Mouse (Mus musculus) gastrocnemius, adult 18-20 months (tissue): Measurements from ENCODE around the gene Rnf26. TPM values are rescaled to one million over a fixed set of nuclear protein-coding genes. Genes with fewer than 3 reads are reported as not detected.

Experiments
- DNase-seq: peaks from one replicate; pipeline ENCODE4 v3.0.0; 2021; ENCODE audit warnings: low spot score
- total RNA-seq, 2 experiments: library from RNA; stranded (reverse); gene quantifications; 2 replicates each; pipeline ENCODE4 v1.2.3; 2021

Rnf26 gene
- total RNA-seq, 2 experiments from 2014 or later = 1.5 to 3.0 TPM

- peak; percentile 9 for DNase-seq
Measured at GRCm38 (mm10) chr9:44075996-44076763, 37.1 kb downstream of the Rnf26 start.

GRCm38 (mm10) chr9:44075276-44075995 is 37.9 kb downstream of the Rnf26 start:
- DNase-seq = peak; percentile 9

- DNase-seq = no peak
Measured at GRCm38 (mm10) chr9:44074395-44075275, 38.7 kb downstream of the Rnf26 start.

- peak; percentile 66 for DNase-seq
Measured at GRCm38 (mm10) chr9:44073115-44073514, 40.2 kb downstream of the Rnf26 start.

- peak; percentile 86 for DNase-seq
Measured at GRCm38 (mm10) chr9:44072599-44072915, 40.8 kb downstream of the Rnf26 start.

DNA sequence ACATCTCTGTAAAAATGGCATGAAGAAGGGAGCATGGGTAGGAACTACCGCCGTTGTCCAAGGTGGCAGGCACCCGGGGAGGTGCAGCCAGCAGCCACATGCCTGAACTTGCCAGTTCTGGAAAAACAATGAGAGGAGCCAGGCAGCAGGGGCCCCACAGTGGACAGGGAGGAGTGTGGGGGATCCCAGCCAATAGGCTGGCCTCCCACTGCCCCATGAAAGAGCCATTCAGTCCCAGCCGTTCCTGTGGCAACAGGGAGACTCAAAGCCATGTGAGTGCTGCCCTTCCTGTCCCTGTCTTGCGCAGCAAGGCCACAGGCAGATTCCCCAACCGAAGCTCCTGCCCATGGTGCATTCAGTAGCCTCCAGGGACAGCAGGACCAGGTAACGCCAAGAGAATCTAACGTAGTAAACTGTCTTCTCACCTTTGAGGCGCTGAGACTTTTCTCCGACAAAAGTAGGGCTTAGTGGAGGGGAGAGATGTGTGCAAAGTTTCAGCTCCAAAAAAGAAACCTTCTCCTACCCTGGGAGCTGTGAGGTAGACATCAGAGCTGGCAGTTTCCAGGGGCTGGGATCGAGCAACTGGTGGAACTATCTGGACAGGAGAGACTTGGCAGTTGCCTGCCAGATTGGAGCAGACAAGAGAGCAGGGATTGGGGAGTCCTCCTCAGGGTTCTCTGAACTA is 41.3 kb downstream of the Rnf26 start:
- DNase-seq = no peak

- DNase-seq = no peak
Measured at GRCm38 (mm10) chr9:44070844-44071231, 42.5 kb downstream of the Rnf26 start.

DNA sequence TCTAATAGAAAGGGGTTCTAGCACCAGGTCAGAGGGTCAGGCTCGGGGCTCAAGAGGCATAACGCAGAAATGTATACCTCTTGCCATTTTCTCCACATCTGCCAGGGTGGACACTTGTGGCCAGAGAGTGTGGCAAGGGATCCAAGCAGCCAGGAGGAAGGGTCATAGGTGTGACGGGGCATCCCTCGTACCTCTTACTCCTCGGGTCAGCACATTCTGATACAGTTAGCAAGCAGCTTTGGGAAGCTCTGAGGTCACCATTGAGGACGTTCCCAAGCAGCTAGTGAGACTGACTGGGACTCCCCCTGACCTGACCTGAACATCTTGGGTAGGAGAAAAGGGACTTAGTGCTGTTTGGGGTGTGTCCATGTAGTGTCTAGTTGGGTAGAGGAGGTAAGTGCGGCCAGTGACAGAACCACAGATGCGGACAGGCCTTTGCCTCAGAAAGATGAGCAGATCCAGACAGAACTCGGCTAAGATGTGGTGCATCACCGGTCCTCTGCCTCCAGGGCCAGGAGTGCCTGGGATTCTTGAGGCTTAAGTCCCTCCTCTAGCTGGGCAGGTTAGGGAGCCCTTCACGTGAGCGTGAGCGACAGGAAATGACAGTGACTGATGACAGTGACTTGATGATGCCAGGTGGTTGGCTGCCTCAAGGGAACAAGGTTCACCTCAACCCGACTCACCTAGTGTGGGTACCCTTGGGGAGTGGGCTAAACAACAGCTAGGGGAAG is 43.0 kb downstream of the Rnf26 start:
- DNase-seq = peak; percentile 62

DNA sequence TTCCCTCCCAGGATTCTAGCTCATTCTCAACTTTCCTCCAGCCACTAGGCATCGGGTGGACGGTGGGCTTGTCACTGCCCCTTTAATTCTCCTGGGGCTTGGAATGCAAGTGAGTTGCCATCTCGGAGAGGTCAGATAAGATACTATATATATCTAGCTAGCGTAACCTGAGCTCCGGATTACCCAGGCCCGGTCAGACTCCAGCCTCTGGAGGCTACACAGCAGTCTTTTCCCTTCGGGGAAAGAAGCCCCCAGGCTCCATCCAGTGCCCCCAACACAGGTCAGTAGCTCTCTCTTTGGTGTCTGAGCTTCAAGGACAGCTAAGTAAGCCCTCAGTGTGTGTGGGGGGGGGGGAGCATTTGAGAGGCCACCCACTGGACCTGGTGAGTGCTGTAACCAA is 44.1 kb downstream of the Rnf26 start:
- peak; percentile 69 for DNase-seq

GRCm38 (mm10) chr9:44067960-44068330 is 45.4 kb downstream of the Rnf26 start:
- DNase-seq = peak; percentile 23

DNA sequence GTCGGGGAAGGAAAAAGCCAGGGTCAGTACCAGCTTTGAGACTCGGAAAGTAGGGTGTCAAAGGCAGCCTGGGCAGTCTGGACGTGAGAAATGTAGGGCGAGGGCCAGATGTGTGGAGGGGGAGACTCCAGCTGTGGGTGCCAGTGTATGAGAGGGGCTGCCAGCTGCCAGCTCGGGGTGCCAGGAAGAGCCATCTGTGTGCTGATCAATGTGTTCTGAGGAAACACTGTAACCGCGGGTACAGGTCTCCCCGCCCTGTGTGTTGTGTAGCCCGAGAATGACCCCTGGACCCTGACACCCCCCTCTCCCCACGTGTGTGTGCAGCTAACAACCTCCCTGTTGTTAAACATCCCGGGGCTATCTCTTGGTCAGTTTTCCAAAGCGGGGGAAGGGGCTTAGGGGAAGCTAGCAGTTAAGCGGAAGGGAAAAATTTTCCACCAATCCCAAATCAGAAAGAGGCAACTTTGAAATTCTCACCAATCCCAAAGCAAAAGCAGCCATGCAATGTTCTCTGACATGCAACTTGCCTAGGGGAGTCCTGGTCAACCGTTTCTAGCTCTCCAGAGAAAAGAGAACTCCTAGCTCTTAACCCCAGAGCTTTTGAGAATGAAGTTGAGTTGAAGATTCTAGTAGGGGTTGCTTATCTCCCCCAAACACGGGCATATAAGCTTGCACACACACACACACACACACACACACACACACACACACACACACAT is 45.9 kb downstream of the Rnf26 start:
- DNase-seq = no peak

DNA sequence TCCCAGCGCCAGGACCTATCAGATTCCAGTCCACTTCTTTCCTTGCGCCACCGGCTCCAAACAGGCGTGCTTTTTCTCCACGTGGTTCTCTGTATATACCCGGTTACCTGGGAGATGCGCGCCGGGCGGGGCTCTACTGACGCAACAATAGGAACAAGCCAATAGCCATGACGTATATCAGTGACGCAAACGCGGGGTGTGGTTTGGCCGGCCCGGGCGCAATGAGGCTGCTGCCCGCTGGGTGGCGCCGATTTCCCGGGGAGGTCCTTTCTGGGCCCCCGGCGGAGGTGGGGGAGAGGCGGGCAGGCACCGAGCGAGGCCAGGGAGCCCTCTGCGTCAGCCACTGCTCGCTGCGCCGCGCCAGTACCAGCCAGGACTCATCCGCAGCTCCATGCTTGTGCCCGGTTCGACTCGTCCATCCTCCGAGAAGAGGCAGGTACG is 46.5 kb downstream of the Rnf26 start, which contains the start of gene Usp2:
Gene Usp2 (plus strand): TSS at position 237 of the 441 bp plus-strand sequence.
- DNase-seq = peak; percentile 100

DNA sequence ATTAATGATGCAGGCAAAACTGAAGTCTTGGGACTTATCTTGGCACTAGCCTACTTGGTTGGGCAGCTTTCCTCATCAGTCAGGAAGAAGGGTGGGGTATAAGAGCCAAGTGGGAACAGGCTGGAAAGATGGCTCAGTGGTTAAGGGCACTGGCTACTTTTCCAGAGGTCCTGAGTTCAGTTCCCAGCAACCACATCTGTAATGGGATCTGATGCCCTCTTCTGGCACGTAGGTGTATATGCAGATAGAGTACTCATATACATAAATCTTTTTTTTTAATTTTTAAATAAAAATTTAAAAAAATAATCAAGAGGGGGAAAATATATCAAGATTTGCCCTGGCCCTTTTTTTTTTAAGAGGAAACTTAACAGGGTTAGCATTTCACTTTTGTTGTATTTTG is 48.1 kb downstream of the Rnf26 start:
- no peak for DNase-seq

DNA sequence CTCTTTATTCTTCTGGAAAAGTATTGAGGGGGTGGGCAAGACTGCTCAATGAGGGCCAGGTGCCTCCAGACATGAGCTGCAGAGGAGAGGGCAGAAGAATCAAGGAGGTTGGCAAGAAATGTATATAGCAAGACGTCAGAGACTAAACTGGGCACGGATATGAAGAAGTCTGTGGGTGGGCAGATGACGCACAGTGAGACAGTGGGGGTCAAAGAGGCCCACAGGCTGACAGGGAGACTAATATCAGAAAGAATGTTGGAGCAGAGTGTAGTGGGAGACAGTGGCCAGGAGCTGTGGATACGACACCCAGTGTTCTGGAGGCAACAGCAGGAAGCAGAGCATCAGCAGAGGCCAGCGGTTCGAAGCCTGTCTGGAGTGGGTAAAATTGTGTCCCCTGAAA is 54.7 kb downstream of the Rnf26 start:
- no peak for DNase-seq

DNA sequence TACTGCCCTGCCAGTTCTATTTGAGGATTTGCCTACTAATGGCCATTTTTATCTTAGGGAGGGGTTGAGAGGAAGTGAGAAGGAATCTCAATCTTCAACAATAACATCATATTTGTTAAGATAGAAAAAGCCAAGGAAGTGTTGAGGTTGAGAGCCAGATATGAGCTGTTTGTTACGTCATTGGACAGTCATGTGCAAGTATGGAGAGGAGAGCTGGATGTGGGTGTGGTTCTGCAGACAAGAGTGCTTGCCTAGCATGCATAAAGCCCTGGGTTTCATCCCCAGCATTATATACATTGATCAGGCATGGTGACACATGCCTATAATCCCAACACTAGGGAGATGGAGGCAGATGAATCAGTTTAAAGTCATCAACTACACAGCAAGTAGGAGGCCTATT is 59.4 kb downstream of the Rnf26 start:
- DNase-seq = no peak

DNA sequence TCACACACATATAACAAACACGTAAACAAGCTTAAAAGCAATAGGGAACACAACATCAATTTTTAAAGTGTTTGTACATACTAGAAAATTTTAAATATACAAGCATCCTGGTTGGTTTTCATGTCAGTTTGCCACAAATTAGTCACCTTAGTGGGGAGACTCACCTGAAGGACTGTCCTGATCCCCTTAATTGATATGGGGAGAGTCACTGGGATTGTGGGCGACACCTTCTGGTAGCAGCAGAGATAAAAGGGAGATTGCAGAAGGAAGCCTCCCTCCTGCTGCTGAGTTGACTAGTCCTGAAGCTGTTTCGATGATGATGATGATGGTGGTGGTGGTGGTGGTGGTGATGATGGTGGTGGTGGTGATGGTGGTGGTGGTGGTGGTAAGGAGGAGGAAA is 60.5 kb downstream of the Rnf26 start:
- no peak for DNase-seq

- no peak for DNase-seq
Measured at GRCm38 (mm10) chr9:44049381-44050165, 63.7 kb downstream of the Rnf26 start.

DNA sequence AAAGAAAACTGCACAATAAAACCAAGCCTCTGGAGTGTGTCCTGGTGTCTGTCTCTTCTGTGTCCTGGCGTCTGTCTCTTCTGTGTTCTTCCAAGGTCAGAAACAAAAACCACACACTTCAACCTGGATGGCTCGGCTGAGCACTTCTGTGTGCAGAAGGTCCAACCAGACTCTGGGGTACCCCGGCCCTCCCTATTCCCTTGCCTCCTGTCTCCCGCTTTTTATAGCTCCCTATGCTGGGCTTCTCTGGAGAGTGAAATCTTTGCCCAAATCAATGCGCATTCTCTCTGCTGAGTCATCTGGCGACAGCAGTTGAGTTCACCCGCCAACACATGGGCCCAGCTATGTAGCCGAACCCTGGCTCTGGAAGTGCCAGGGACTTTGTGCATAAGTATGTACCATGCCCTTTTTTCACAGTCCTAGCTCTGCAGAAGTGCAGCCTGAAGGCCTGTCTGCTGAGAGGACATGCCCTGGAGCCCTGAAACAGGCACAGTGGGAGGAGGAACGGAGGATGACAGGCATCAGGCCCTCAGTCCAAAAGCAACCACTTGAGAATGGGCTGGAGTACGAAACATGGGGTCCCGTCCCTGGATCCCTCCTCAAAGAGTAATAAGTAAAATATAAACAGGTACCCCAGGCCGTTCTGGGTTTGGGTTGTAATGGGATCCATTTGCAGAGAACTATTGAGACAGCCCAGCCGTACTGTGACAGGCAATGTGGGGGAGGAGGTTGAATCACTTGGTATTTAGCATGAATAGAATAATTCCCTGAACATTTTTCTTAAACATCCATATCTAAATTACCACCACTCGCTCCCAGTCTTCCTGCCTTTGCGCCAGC is 64.6 kb downstream of the Rnf26 start:
- DNase-seq = no peak
